Mouse (Mus musculus): ENCODE results near the gene Tmem247. TPM values are rescaled to one million over a fixed set of nuclear protein-coding genes. Genes with fewer than 3 reads are reported as not detected.

The Tmem247 gene
- total and polyA plus RNA-seq, 2 experiments from 2014 or later, result not detected

- Histone ChIP-seq H3K27ac (ENCODE audit: low read depth, low read length) (no peak overlapping the region), H3K4me1 (ENCODE audit: insufficient read depth, low read length) (no peaks in the 10 kb centered on the region), H3K9ac (replicated peaks; ENCODE audit: low read length, poor library complexity, severe bottlenecking) (no peak overlapping the region), H3K9me3 (ENCODE audit: low read length) (no peaks in the 10 kb centered on the region), H3K4me3 (ENCODE audit: low read depth, low read length) (no peak overlapping the region), H3K36me3 (ENCODE audit: insufficient read depth, low read length) (no peaks in the 10 kb centered on the region), H3K4me2 (ENCODE audit: low read depth, low read length, poor library complexity, severe bottlenecking) (no peak overlapping the region), H3K27me3 (ENCODE audit: insufficient read depth, low read length) (no peaks in the 10 kb centered on the region)
- no peak for TF ChIP-seq CTCF (IDR thresholded peaks at IDR 0.05)
- no peak for ATAC-seq (ENCODE audit: low FRiP score)
- 89% methylated on average over 11 of the region's 11 CpGs for WGBS
- no peak for DNase-seq (ENCODE audit: low spot score)
These were observed 2.6 kb downstream of the Tmem247 start for GRCm38 (mm10) chr17:86919729-86920128.

DNA sequence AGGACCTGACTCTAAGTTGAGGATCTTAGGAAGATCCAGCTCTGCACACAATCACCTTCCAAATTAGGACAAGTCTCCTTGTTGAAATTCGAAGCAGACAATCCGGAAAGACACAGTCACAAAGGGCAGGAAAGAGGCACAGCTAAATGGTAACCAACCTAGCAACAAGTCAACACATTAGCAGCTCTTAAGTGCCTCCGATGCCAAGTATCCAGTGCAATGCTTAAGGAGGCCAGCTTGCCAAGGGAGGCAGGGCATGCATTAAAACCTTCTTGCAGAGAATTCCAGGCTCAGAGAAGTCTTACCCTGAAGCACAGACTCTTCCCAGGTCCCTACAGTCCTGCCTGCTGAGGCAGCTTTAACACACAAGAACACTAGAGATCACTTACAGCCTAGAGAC lies 7.5 kb downstream of the Tmem247 start:
- Histone ChIP-seq H3K9ac (replicated peaks; ENCODE audit: low read length, poor library complexity, severe bottlenecking) (no peak overlapping the region), H3K36me3 (ENCODE audit: insufficient read depth, low read length) (no peaks in the 10 kb centered on the region), H3K27me3 (ENCODE audit: insufficient read depth, low read length) (no peaks in the 10 kb centered on the region), H3K4me1 (ENCODE audit: insufficient read depth, low read length) (no peaks in the 10 kb centered on the region), H3K4me3 (ENCODE audit: low read depth, low read length) (no peak overlapping the region), H3K9me3 (ENCODE audit: low read length) (peaks cover 6% of the 10 kb centered on the region), H3K27ac (ENCODE audit: low read depth, low read length) (peak overlapping the region; percentile 62), H3K4me2 (ENCODE audit: low read depth, low read length, poor library complexity, severe bottlenecking) (no peak overlapping the region)
- ATAC-seq (ENCODE audit: low FRiP score) (peak; percentile 44; the same call in 1 of the 2 replicates), DNase-seq (ENCODE audit: low spot score) (peak; percentile 66)
- WGBS, result 70% methylated on average over 3 of the region's 3 CpGs
- TF ChIP-seq CTCF (IDR thresholded peaks at IDR 0.05), result no peak

GRCm38 (mm10) chr17:86926836-86927235 lies 9.7 kb downstream of the Tmem247 start:
- no peak overlapping the region for H3K27ac ChIP-seq (ENCODE audit: low read depth, low read length)
- no peak overlapping the region for H3K4me2 ChIP-seq (ENCODE audit: low read depth, low read length, poor library complexity, severe bottlenecking)
- H3K9ac ChIP-seq (replicated peaks; ENCODE audit: low read length, poor library complexity, severe bottlenecking), result no peak overlapping the region
- no peaks in the 10 kb centered on the region for H3K27me3 ChIP-seq (ENCODE audit: insufficient read depth, low read length)
- H3K9me3 ChIP-seq (ENCODE audit: low read length), result peaks cover 6% of the 10 kb centered on the region
- no peak for DNase-seq (ENCODE audit: low spot score)
- no peak overlapping the region for H3K4me3 ChIP-seq (ENCODE audit: low read depth, low read length)
- no peak for ATAC-seq (ENCODE audit: low FRiP score)
- H3K4me1 ChIP-seq (ENCODE audit: insufficient read depth, low read length), result no peaks in the 10 kb centered on the region
- 83% methylated on average over 3 of the region's 3 CpGs for WGBS
- TF ChIP-seq CTCF (IDR thresholded peaks at IDR 0.05), result no peak
- H3K36me3 ChIP-seq (ENCODE audit: insufficient read depth, low read length), result no peaks in the 10 kb centered on the region

- 84% methylated on average over 6 of the region's 6 CpGs for WGBS
- Histone ChIP-seq H3K9ac (replicated peaks; ENCODE audit: low read length, poor library complexity, severe bottlenecking) (no peak overlapping the region), H3K4me1 (ENCODE audit: insufficient read depth, low read length) (peaks cover 9% of the 10 kb centered on the region), H3K4me3 (ENCODE audit: low read depth, low read length) (no peak overlapping the region), H3K36me3 (ENCODE audit: insufficient read depth, low read length) (no peaks in the 10 kb centered on the region), H3K9me3 (ENCODE audit: low read length) (peaks cover 6% of the 10 kb centered on the region), H3K27me3 (ENCODE audit: insufficient read depth, low read length) (no peaks in the 10 kb centered on the region), H3K4me2 (ENCODE audit: low read depth, low read length, poor library complexity, severe bottlenecking) (no peak overlapping the region), H3K27ac (ENCODE audit: low read depth, low read length) (no peak overlapping the region)
- ATAC-seq (ENCODE audit: low FRiP score) (no peak), DNase-seq (ENCODE audit: low spot score) (no peak)
- TF ChIP-seq CTCF (IDR thresholded peaks at IDR 0.05), result no peak
These were observed 12.2 kb downstream of the Tmem247 start for GRCm38 (mm10) chr17:86929355-86929754.

GRCm38 (mm10) chr17:86929981-86930380 lies 12.8 kb downstream of the Tmem247 start:
- H3K9me3 ChIP-seq (ENCODE audit: low read length), result peaks cover 6% of the 10 kb centered on the region
- H3K9ac ChIP-seq (replicated peaks; ENCODE audit: low read length, poor library complexity, severe bottlenecking), result no peak overlapping the region
- H3K36me3 ChIP-seq (ENCODE audit: insufficient read depth, low read length), result no peaks in the 10 kb centered on the region
- TF ChIP-seq CTCF (IDR thresholded peaks at IDR 0.05), result no peak
- no peaks in the 10 kb centered on the region; the same call in 1 of the 2 replicates for H3K27me3 ChIP-seq (ENCODE audit: insufficient read depth, low read length)
- no peak overlapping the region for H3K4me2 ChIP-seq (ENCODE audit: low read depth, low read length, poor library complexity, severe bottlenecking)
- DNase-seq (ENCODE audit: low spot score), result peak; percentile 51
- H3K4me3 ChIP-seq (ENCODE audit: low read depth, low read length), result no peak overlapping the region
- peaks cover 9% of the 10 kb centered on the region for H3K4me1 ChIP-seq (ENCODE audit: insufficient read depth, low read length)
- no peak for ATAC-seq (ENCODE audit: low FRiP score)
- no peak overlapping the region for H3K27ac ChIP-seq (ENCODE audit: low read depth, low read length)

DNA sequence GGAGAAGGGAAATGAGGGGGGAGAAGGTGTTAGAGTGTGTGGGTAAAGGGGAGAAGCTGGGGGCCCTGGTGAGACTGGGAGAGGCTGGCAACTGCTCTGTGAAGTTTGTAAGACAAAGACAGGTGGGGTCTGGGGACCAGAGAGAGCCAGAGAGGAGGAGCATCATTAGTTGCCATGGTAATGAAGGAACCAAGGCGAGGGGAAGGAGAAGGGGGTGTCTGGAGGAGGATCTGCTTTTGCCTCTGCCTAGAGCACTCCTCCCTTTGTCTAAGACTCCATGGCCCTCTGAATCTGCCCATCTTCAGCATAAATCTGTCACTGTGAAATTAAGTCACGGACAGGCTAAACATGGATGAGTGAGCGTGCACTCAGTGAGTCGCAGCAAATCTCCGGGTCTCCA lies 15.7 kb downstream of the Tmem247 start:
- H3K9ac ChIP-seq (replicated peaks; ENCODE audit: low read length, poor library complexity, severe bottlenecking), result no peak overlapping the region
- peak; percentile 62 for DNase-seq (ENCODE audit: low spot score)

More for the DNA sequence above, 15.7 kb downstream of the Tmem247 start:
- TF ChIP-seq CTCF (IDR thresholded peaks at IDR 0.05), result no peak
- H3K27ac ChIP-seq (ENCODE audit: low read depth, low read length), result peak overlapping the region; percentile 47; the same call in 1 of the 2 replicates
- peaks cover 9% of the 10 kb centered on the region for H3K4me1 ChIP-seq (ENCODE audit: insufficient read depth, low read length)
- no peaks in the 10 kb centered on the region; the same call in 1 of the 2 replicates for H3K27me3 ChIP-seq (ENCODE audit: insufficient read depth, low read length)
- peak; percentile 65 for ATAC-seq (ENCODE audit: low FRiP score)
- 14% methylated on average over 5 of the region's 5 CpGs for WGBS
- peak overlapping the region; percentile 1; the same call in 1 of the 2 replicates for H3K4me2 ChIP-seq (ENCODE audit: low read depth, low read length, poor library complexity, severe bottlenecking)
- H3K36me3 ChIP-seq (ENCODE audit: insufficient read depth, low read length), result no peaks in the 10 kb centered on the region
- H3K9me3 ChIP-seq (ENCODE audit: low read length), result no peaks in the 10 kb centered on the region
- no peak overlapping the region for H3K4me3 ChIP-seq (ENCODE audit: low read depth, low read length)

Data from midbrain, postnatal 0 days (tissue).